Mouse (Mus musculus) MEL (cell line): ENCODE measurements at regions not wholly inside any gene's neighbourhood (a gene's known extent, or its start where the extent isn't known, plus 50 kb on each side); places are given as distances from the start of the nearest gene placed in this dataset.

Source experiments
- DNase-seq: peaks from one replicate; pipeline ENCODE4 v3.0.0; 2011; ENCODE audit warnings: low read depth, low spot score
- H3K27ac ChIP-seq: 2 replicates; pipeline ENCODE4 v1.5.1; 2012; ENCODE audit warnings: low read depth, mild to moderate bottlenecking, control low read depth, low read length, moderate library complexity; ENCODE audit not compliant: control insufficient read depth
- H3K27me3 ChIP-seq, 2 experiments: fragments of 150-350 bp in 1 of 2; sonication (generic) in 1 of 2; 2 replicates each; pipeline ENCODE4 v1.6.1; 2012; ENCODE audit warnings: low read length in 2 of 2, mild to moderate bottlenecking in 2 of 2, improper control_type of control experiment in 1 of 2, moderate library complexity in 1 of 2; ENCODE audit not compliant: insufficient read depth in 2 of 2, control insufficient read depth in 1 of 2
- H3K36me3 ChIP-seq, 2 experiments: 2 replicates each; pipeline ENCODE4 v1.6.1; 2012 to 2014; ENCODE audit warnings: low read length in 2 of 2, improper control_type of control experiment in 1 of 2, inconsistent platforms in 1 of 2, mild to moderate bottlenecking in 1 of 2; ENCODE audit not compliant: insufficient read depth in 2 of 2, control insufficient read depth in 1 of 2
- H3K4me1 ChIP-seq, 2 experiments: fragments of 150-350 bp in 1 of 2; sonication (generic) in 1 of 2; 2 replicates each; pipeline ENCODE4 v1.6.1; 2012; ENCODE audit warnings: low read length in 2 of 2, improper control_type of control experiment in 1 of 2, mild to moderate bottlenecking in 1 of 2; ENCODE audit not compliant: insufficient read depth in 2 of 2, control insufficient read depth in 1 of 2
- H3K4me3 ChIP-seq, 2 experiments: fragments of 150-350 bp in 1 of 2; sonication (generic) in 1 of 2; 2 replicates each; pipeline ENCODE4 v1.5.1; 2012; ENCODE audit warnings: low read depth in 2 of 2, low read length in 2 of 2, mild to moderate bottlenecking in 2 of 2, moderate library complexity in 2 of 2, control low read depth in 1 of 2, improper control_type of control experiment in 1 of 2; ENCODE audit not compliant: control insufficient read depth in 1 of 2, insufficient read depth in 1 of 2
- H3K79me2 ChIP-seq: 2 replicates; pipeline ENCODE4 v1.6.1; 2012; ENCODE audit warnings: mild to moderate bottlenecking, low read length, moderate library complexity; ENCODE audit not compliant: control insufficient read depth, poor library complexity, insufficient read depth
- H3K9ac ChIP-seq: 2 replicates; pipeline ENCODE4 v1.6.1; 2012; ENCODE audit warnings: low read depth, mild to moderate bottlenecking, control low read depth, low read length, moderate library complexity; ENCODE audit not compliant: control insufficient read depth, poor library complexity, severe bottlenecking
- H3K9me3 ChIP-seq: fragments of 150-350 bp; sonication (generic); replicated peaks from 2 replicates; pipeline ENCODE4 v1.6.1; 2012; ENCODE audit warnings: mild to moderate bottlenecking, low read length, improper control_type of control experiment, moderate library complexity; ENCODE audit not compliant: insufficient read depth
- BHLHE40 ChIP-seq: IDR thresholded peaks from 2 replicates; pipeline ENCODE4 v1.6.1; 2012; ENCODE audit warnings: low read depth, mild to moderate bottlenecking, inconsistent platforms, low read length, improper control_type of control experiment, borderline replicate concordance
- CHD1 ChIP-seq: IDR thresholded peaks from 2 replicates; pipeline ENCODE4 v1.6.1; 2012; ENCODE audit warnings: low read depth, mild to moderate bottlenecking, inconsistent platforms, low read length, improper control_type of control experiment
- CTCF ChIP-seq, 3 experiments: IDR thresholded peaks in 2 of 3; conservative IDR thresholded peaks in 1 of 3; 2 replicates each; pipeline ENCODE4 v1.5.1; 2011 to 2012; ENCODE audit warnings: low read length in 3 of 3, low read depth in 2 of 3, mild to moderate bottlenecking in 2 of 3, improper control_type of control experiment in 1 of 3, inconsistent platforms in 1 of 3, mixed read lengths in 1 of 3, moderate library complexity in 1 of 3; ENCODE audit not compliant: control insufficient read depth in 1 of 3, insufficient read depth in 1 of 3, poor library complexity in 1 of 3, severe bottlenecking in 1 of 3
- E2F4 ChIP-seq: IDR thresholded peaks from 2 replicates; pipeline ENCODE4 v1.6.1; 2011; ENCODE audit warnings: low read depth, low read length, improper control_type of control experiment, borderline replicate concordance
- ELF1 ChIP-seq: IDR thresholded peaks from 2 replicates; pipeline ENCODE4 v1.6.1; 2014; ENCODE audit warnings: low read depth, mild to moderate bottlenecking, inconsistent platforms, low read length, improper control_type of control experiment, moderate library complexity
- HCFC1 ChIP-seq: IDR thresholded peaks from 2 replicates; pipeline ENCODE4 v1.6.1; 2012; ENCODE audit warnings: low read depth, mild to moderate bottlenecking, inconsistent platforms, low read length, improper control_type of control experiment, moderate library complexity
- KAT2A ChIP-seq: conservative IDR thresholded peaks from 2 replicates; pipeline ENCODE4 v1.6.1; 2012; ENCODE audit warnings: low read depth, low read length, improper control_type of control experiment, inconsistent platforms
- MAFK ChIP-seq: IDR thresholded peaks from 2 replicates; pipeline ENCODE4 v1.6.1; 2011; ENCODE audit warnings: low read depth, mild to moderate bottlenecking, low read length, improper control_type of control experiment, borderline replicate concordance
- MAX ChIP-seq: IDR thresholded peaks from 2 replicates; pipeline ENCODE4 v1.6.1; 2011; ENCODE audit warnings: low read length, improper control_type of control experiment
- MAZ ChIP-seq: IDR thresholded peaks from 2 replicates; pipeline ENCODE4 v1.6.1; 2012; ENCODE audit warnings: low read depth, mild to moderate bottlenecking, inconsistent platforms, low read length, improper control_type of control experiment
- MXI1 ChIP-seq: IDR thresholded peaks from 2 replicates; pipeline ENCODE4 v1.6.1; 2011; ENCODE audit warnings: mild to moderate bottlenecking, low read depth, low read length, improper control_type of control experiment
- MYC ChIP-seq: IDR thresholded peaks from 2 replicates; pipeline ENCODE4 v1.6.1; 2011; ENCODE audit warnings: low read depth, mild to moderate bottlenecking, low read length, improper control_type of control experiment, moderate library complexity
- NRF1 ChIP-seq: IDR thresholded peaks from 2 replicates; pipeline ENCODE4 v1.6.1; 2014; ENCODE audit warnings: low read depth, mild to moderate bottlenecking, inconsistent platforms, low read length, improper control_type of control experiment, moderate library complexity; ENCODE audit not compliant: poor library complexity, insufficient read depth, severe bottlenecking
- POLR2A ChIP-seq, 2 experiments: IDR thresholded peaks; 2 replicates each; pipeline ENCODE4 v1.6.1; 2011 to 2012; ENCODE audit warnings: low read length in 2 of 2, mild to moderate bottlenecking in 2 of 2, control low read depth in 1 of 2, improper control_type of control experiment in 1 of 2, low read depth in 1 of 2, moderate library complexity in 1 of 2; ENCODE audit not compliant: control insufficient read depth in 1 of 2, insufficient read depth in 1 of 2, poor library complexity in 1 of 2
- POLR2AphosphoS2 ChIP-seq: IDR thresholded peaks from 2 replicates; pipeline ENCODE4 v1.6.1; 2011; ENCODE audit warnings: low read length, improper control_type of control experiment
- RAD21 ChIP-seq: IDR thresholded peaks from 2 replicates; pipeline ENCODE4 v1.6.1; 2011; ENCODE audit warnings: mild to moderate bottlenecking, low read depth, low read length, improper control_type of control experiment
- RCOR1 ChIP-seq: IDR thresholded peaks from 2 replicates; pipeline ENCODE4 v1.6.1; 2012; ENCODE audit warnings: low read depth, mild to moderate bottlenecking, inconsistent platforms, low read length, improper control_type of control experiment
- SIN3A ChIP-seq: IDR thresholded peaks from 2 replicates; pipeline ENCODE4 v1.6.1; 2012; ENCODE audit warnings: low read length, improper control_type of control experiment, inconsistent platforms
- SMC3 ChIP-seq: IDR thresholded peaks from 2 replicates; pipeline ENCODE4 v1.6.1; 2011; ENCODE audit warnings: low read depth, low read length, improper control_type of control experiment
- TBP ChIP-seq: IDR thresholded peaks from 2 replicates; pipeline ENCODE4 v1.8.0; 2011; ENCODE audit warnings: low read depth, low read length, improper control_type of control experiment
- TCF12 ChIP-seq: IDR thresholded peaks from 2 replicates; pipeline ENCODE4 v1.6.1; 2014; ENCODE audit warnings: low read depth, mild to moderate bottlenecking, inconsistent platforms, low read length, improper control_type of control experiment, moderate library complexity
- USF1 ChIP-seq: IDR thresholded peaks from 2 replicates; pipeline ENCODE4 v1.6.1; 2014; ENCODE audit warnings: low read depth, mild to moderate bottlenecking, inconsistent platforms, low read length, improper control_type of control experiment, moderate library complexity
- USF2 ChIP-seq, 2 experiments: IDR thresholded peaks; 2 replicates each; pipeline ENCODE4 v1.6.1; 2011 to 2012; ENCODE audit warnings: improper control_type of control experiment in 2 of 2, low read length in 2 of 2, borderline replicate concordance in 1 of 2, inconsistent platforms in 1 of 2, low read depth in 1 of 2, mild to moderate bottlenecking in 1 of 2; ENCODE audit not compliant: insufficient read depth in 1 of 2
- ZC3H11A ChIP-seq: IDR thresholded peaks from 2 replicates; pipeline ENCODE4 v1.6.1; 2012; ENCODE audit warnings: low read depth, mild to moderate bottlenecking, inconsistent platforms, low read length, improper control_type of control experiment
- ZMIZ1 ChIP-seq: IDR thresholded peaks from 2 replicates; pipeline ENCODE4 v1.6.1; 2012; ENCODE audit warnings: low read depth, mild to moderate bottlenecking, inconsistent platforms, low read length, improper control_type of control experiment, moderate library complexity

- H3K79me2 ChIP-seq: no peaks in the 10 kb centered on the region
- H3K27me3 ChIP-seq: no peaks in the 10 kb centered on the region
- H3K27ac ChIP-seq: no peak overlapping the region
- no peak overlapping the region for H3K4me3 ChIP-seq
- TF ChIP-seq MAZ: no peak
- TF ChIP-seq POLR2A (IDR thresholded peaks at IDR 0.05; ENCODE audit: control insufficient read depth in 1 of 2, insufficient read depth in 1 of 2, low read depth in 1 of 2, low read length in 2 of 2, poor library complexity in 1 of 2): no peak
- TF ChIP-seq ZMIZ1: no peak
- TF ChIP-seq MAX: no peak
- no peak for TF ChIP-seq USF2 (IDR thresholded peaks at IDR 0.05; ENCODE audit: borderline replicate concordance in 1 of 2, insufficient read depth in 1 of 2, low read depth in 1 of 2, low read length in 2 of 2)
- no peak for TF ChIP-seq MAFK
- TF ChIP-seq KAT2A: no peak
- TF ChIP-seq NRF1: no peak
- no peak for TF ChIP-seq POLR2AphosphoS2
- TF ChIP-seq ELF1: no peak
- no peak for TF ChIP-seq ZC3H11A
- no peak for TF ChIP-seq RCOR1
- no peak for TF ChIP-seq CTCF (IDR thresholded peaks at IDR 0.05 in 2 of 3, conservative IDR thresholded peaks at IDR 0.05 in 1 of 3; ENCODE audit: control insufficient read depth in 1 of 3, insufficient read depth in 1 of 3, low read depth in 2 of 3, low read length in 3 of 3, poor library complexity in 1 of 3, severe bottlenecking in 1 of 3)
- TF ChIP-seq USF1: no peak
- no peak for TF ChIP-seq HCFC1
- no peak for TF ChIP-seq BHLHE40
- TF ChIP-seq SMC3: no peak
- TF ChIP-seq MXI1: no peak
- no peak for TF ChIP-seq SIN3A
- no peaks in the 10 kb centered on the region for H3K36me3 ChIP-seq
- no peaks in the 10 kb centered on the region for H3K4me1 ChIP-seq
- H3K9ac ChIP-seq: no peak overlapping the region
- no peak for DNase-seq
- H3K9me3 ChIP-seq: no peaks in the 10 kb centered on the region
Measured at GRCm38 (mm10) chr1:76664381-76664780, 850.5 kb downstream of the Epha4 start.

- Histone ChIP-seq H3K36me3 (no peaks in the 10 kb centered on the region), H3K4me1 (no peaks in the 10 kb centered on the region), H3K27ac (no peak overlapping the region), H3K9ac (no peak overlapping the region), H3K79me2 (no peaks in the 10 kb centered on the region), H3K9me3 (no peaks in the 10 kb centered on the region), H3K4me3 (no peak overlapping the region), H3K27me3 (no peaks in the 10 kb centered on the region)
- no peak for TF ChIP-seq E2F4
- TF ChIP-seq RAD21: no peak
- no peak for TF ChIP-seq POLR2AphosphoS2
- TF ChIP-seq MAFK: no peak
- no peak for TF ChIP-seq RCOR1
- no peak for TF ChIP-seq MAZ
- no peak for TF ChIP-seq CHD1
- TF ChIP-seq ELF1: no peak
- no peak for TF ChIP-seq MYC
- TF ChIP-seq USF1: no peak
- no peak for TF ChIP-seq SMC3
- TF ChIP-seq KAT2A: no peak
- no peak for TF ChIP-seq TCF12
- TF ChIP-seq TBP: no peak
- DNase-seq: no peak
Measured at GRCm38 (mm10) chr1:76676836-76677235, 838.1 kb downstream of the Epha4 start.
